Mouse (Mus musculus): ENCODE results near the gene Selenon. TPM values are rescaled to one million over a fixed set of nuclear protein-coding genes. Genes with fewer than 3 reads are reported as not detected.

Selenon gene
- polyA plus RNA-seq (2014; fragmentation: Nextera tagmentation; extraction: Ambion mirVana) = 41.5 and 43.6 TPM in 2 replicates

DNA sequence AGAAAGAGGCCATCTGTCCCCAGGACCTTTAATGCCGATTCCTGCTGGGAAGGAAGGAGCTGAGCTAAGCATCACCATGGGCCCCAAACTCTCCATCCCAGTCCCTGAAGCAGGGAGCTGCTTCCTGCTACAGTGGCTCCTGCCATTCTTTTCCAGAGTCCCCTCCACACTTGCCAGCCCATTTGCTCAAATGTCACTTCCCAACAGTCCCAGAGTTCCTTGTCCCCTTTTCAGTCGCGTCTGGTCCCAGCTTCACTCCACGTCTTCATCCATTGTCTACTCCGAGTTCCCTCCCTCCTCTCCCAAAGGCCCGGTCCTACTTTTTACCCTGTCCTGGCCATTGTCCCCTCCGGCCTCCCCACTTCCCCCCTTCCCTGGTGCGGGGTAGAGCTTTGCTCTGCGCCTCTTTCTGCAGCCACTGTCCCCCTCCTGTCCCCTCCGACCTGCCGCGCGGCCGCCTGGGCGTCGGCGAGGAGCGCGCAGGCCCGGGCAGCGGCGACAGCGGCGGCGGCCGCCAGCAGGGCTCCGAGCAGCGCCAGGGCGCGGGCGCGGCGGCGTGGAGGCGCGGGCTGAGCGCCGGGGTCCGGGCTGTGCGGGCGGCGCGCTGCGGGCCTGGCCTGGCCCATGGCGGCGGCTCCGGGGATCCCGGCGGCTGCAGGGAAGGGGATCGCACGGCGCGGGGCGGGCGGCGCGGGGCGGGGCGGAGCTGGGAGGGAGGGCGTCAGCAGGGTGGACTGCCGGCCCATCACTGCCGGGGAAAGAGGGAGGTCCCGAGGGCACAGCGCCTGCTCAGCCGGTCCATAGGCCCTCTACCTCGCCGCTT, at the start of gene Selenon:
Gene Selenon, minus strand, starts transcription at position 673 of the 823 bp plus-strand sequence.
- peak within 1 kb of the TSS; percentile 41 to 86 for H3K27ac ChIP-seq (replicated peaks in 1 of 2; ENCODE audit: control insufficient read depth in 1 of 2, insufficient read depth in 1 of 2, low read depth in 2 of 2, low read length in 2 of 2)
- peak within 1 kb of the TSS; percentile 82 for H3K4me2 ChIP-seq (ENCODE audit: low read length)
- peaks cover 23 to 27% of the 10 kb centered on the region in 2 experiments for H3K4me1 ChIP-seq (ENCODE audit: control insufficient read depth in 2 of 2, insufficient read depth in 2 of 2, low read length in 2 of 2)
- under 1% methylated on average over 64 of the region's 67 CpGs for WGBS
- peaks cover 28% of the 10 kb centered on the region for H3K36me3 ChIP-seq (ENCODE audit: control insufficient read depth, insufficient read depth, low read length)
- H3K9me3 ChIP-seq (ENCODE audit: control insufficient read depth, low read length) = peaks cover 7% of the 10 kb centered on the region
- H3K4me3 ChIP-seq (ENCODE audit: control insufficient read depth in 1 of 2, insufficient read depth in 1 of 2, low read depth in 1 of 2, low read length in 2 of 2) = peak within 1 kb of the TSS; percentile 50 to 68
- H3K27me3 ChIP-seq (ENCODE audit: control insufficient read depth, insufficient read depth, low read length) = no peaks in the 10 kb centered on the region
- peak within 1 kb of the TSS; percentile 95 for H3K9ac ChIP-seq (ENCODE audit: low read length)
- peak; percentile 84 for ATAC-seq (ENCODE audit: insufficient number of reproducible peaks, insufficient read depth, low FRiP score, low read depth)

DNA sequence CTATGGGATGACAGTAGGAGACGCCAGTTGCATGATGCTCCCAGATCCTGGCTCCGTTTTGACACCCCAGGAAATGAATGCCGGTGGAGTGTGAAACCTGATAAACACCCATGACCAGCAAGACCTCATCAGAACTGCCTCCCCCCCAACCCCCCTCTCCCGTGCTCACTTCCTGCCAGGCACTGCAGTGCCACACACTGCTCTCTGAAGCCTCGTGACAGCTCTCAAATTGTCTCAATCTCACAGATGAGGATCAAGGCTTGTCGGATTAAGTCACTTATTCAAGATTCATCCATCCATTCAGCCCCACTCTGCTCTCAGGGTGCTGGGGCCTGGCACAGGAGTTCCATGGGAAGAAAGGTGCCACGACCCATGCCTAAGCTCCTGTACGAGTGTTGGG, 49.4 kb upstream of the Selenon start:
- Histone ChIP-seq H3K4me1 (ENCODE audit: control insufficient read depth in 2 of 2, insufficient read depth in 2 of 2, low read length in 2 of 2) (peaks cover 39 to 57% of the 10 kb centered on the region in 2 experiments), H3K27ac (replicated peaks in 1 of 2; ENCODE audit: control insufficient read depth in 1 of 2, insufficient read depth in 1 of 2, low read depth in 2 of 2, low read length in 2 of 2) (peak overlapping the region in 1 of 2 experiments; percentile 38; a peak in 2 of 4 replicates), H3K9me3 (ENCODE audit: control insufficient read depth, low read length) (no peaks in the 10 kb centered on the region), H3K4me2 (ENCODE audit: low read length) (no peak overlapping the region), H3K9ac (ENCODE audit: low read length) (no peak overlapping the region), H3K27me3 (ENCODE audit: control insufficient read depth, insufficient read depth, low read length) (no peaks in the 10 kb centered on the region), H3K36me3 (ENCODE audit: control insufficient read depth, insufficient read depth, low read length) (no peaks in the 10 kb centered on the region), H3K4me3 (ENCODE audit: control insufficient read depth in 1 of 2, insufficient read depth in 1 of 2, low read depth in 1 of 2, low read length in 2 of 2) (no peak overlapping the region)
- 28% methylated on average over 8 of the region's 8 CpGs for WGBS
- no peak for ATAC-seq (ENCODE audit: insufficient number of reproducible peaks, insufficient read depth, low FRiP score, low read depth)

DNA sequence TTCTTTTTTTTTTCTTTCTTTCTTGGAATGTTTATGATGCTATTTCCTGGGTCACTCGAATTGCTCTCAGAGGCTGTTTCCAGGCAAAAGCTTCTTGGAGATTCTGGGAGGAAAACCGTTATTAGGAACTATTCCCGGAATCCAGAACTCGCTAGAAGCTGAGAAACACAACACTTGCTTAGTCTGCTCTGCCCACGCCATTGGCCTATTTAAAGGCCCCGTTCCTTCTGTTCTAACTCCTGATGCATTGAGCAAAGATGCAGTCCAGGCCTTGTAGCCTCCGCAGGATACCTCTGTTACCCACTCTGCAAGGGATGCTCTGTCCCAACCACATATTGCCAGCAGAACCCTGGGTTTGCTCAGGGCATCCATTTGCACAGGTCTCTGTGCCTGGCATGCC, 48.8 kb upstream of the Selenon start:
- H3K27me3 ChIP-seq (ENCODE audit: control insufficient read depth, insufficient read depth, low read length) = no peaks in the 10 kb centered on the region
- H3K27ac ChIP-seq (replicated peaks in 1 of 2; ENCODE audit: control insufficient read depth in 1 of 2, insufficient read depth in 1 of 2, low read depth in 2 of 2, low read length in 2 of 2) = peak overlapping the region in 1 of 2 experiments; percentile 47; a peak in 2 of 4 replicates
- peaks cover 33 to 52% of the 10 kb centered on the region in 2 experiments for H3K4me1 ChIP-seq (ENCODE audit: control insufficient read depth in 2 of 2, insufficient read depth in 2 of 2, low read length in 2 of 2)
- no peak for ATAC-seq (ENCODE audit: insufficient number of reproducible peaks, insufficient read depth, low FRiP score, low read depth)
- no peak overlapping the region for H3K4me3 ChIP-seq (ENCODE audit: control insufficient read depth in 1 of 2, insufficient read depth in 1 of 2, low read depth in 1 of 2, low read length in 2 of 2)
- 67% methylated on average over 7 of the region's 7 CpGs for WGBS
- H3K9me3 ChIP-seq (ENCODE audit: control insufficient read depth, low read length) = no peaks in the 10 kb centered on the region
- H3K4me2 ChIP-seq (ENCODE audit: low read length) = no peak overlapping the region
- H3K36me3 ChIP-seq (ENCODE audit: control insufficient read depth, insufficient read depth, low read length) = no peaks in the 10 kb centered on the region
- no peak overlapping the region for H3K9ac ChIP-seq (ENCODE audit: low read length)

DNA sequence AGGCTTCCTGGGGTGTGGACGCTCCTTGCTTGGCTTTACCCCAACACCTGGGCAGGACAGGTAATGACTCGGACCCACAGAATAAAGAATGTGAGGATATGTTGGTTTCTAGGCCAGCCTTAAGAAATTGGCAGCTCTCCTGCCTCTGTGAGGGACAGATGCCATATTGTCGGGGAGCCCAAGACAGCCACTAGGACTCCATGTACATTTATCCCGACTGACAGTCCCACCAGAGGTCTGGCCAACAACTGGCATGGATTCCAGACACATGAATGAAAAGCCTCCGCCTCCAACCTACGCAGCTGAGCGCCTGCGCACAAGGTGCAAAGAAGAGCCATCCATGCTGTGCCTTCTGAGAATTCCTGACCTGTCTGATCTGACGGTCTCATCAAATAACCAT, 48.1 kb upstream of the Selenon start:
- 90% methylated on average over 9 of the region's 9 CpGs for WGBS
- Histone ChIP-seq H3K4me1 (ENCODE audit: control insufficient read depth in 2 of 2, insufficient read depth in 2 of 2, low read length in 2 of 2) (peaks cover 30 to 45% of the 10 kb centered on the region in 2 experiments), H3K9ac (ENCODE audit: low read length) (no peak overlapping the region), H3K9me3 (ENCODE audit: control insufficient read depth, low read length) (no peaks in the 10 kb centered on the region), H3K27ac (replicated peaks in 1 of 2; ENCODE audit: control insufficient read depth in 1 of 2, insufficient read depth in 1 of 2, low read depth in 2 of 2, low read length in 2 of 2) (no peak overlapping the region), H3K4me2 (ENCODE audit: low read length) (no peak overlapping the region), H3K4me3 (ENCODE audit: control insufficient read depth in 1 of 2, insufficient read depth in 1 of 2, low read depth in 1 of 2, low read length in 2 of 2) (no peak overlapping the region), H3K36me3 (ENCODE audit: control insufficient read depth, insufficient read depth, low read length) (no peaks in the 10 kb centered on the region), H3K27me3 (ENCODE audit: control insufficient read depth, insufficient read depth, low read length) (no peaks in the 10 kb centered on the region)
- no peak for ATAC-seq (ENCODE audit: insufficient number of reproducible peaks, insufficient read depth, low FRiP score, low read depth)

DNA sequence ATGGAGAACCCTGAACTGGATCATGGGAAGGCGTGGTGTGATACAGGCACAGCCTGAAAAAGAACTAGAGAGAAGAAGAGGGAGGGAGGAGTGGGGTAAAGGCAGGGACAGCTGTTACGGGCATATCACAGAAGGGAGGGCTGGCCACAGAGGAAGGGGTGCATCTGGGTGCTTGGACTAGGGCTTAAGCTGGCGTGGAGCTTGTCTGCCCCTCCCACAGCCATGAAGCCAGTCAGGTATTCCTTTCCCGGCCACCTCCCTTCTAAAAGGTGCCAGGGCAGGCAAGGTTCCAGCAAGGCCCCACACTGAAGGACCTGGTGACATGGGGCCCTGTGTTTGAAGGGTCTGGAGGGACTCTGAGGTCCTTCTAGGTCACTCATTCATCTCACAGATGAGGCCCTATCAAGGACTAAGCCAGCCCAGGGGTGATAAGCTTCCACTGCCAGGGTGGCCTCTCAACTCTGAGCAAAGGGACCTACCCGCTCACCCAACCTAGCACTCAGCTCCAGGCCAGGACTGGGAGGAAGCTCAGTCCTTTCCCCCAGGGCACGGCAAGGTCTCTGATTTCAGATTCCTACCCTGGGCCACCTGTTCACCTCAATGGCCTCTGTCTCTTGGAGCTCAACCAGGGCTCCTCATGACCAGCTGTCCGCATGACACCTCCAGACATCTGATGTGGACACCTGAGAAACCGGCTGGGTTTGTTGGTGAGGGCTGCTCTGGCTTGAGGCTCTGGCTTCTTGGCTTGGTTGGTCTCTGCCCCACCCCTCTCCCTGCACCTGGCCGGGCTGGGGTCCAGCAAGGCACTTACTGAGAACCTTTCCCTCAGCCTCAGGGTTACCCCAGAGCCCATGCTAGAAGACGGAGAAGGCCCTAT, 45.1 kb upstream of the Selenon start:
- Histone ChIP-seq H3K4me2 (ENCODE audit: low read length) (no peak overlapping the region), H3K36me3 (ENCODE audit: control insufficient read depth, insufficient read depth, low read length) (no peaks in the 10 kb centered on the region), H3K27ac (replicated peaks in 1 of 2; ENCODE audit: control insufficient read depth in 1 of 2, insufficient read depth in 1 of 2, low read depth in 2 of 2, low read length in 2 of 2) (peak overlapping the region in 1 of 2 experiments; percentile 28; a peak in 1 of 4 replicates), H3K27me3 (ENCODE audit: control insufficient read depth, insufficient read depth, low read length) (no peaks in the 10 kb centered on the region), H3K9ac (ENCODE audit: low read length) (no peak overlapping the region), H3K4me1 (ENCODE audit: control insufficient read depth in 2 of 2, insufficient read depth in 2 of 2, low read length in 2 of 2) (peaks cover 22 to 31% of the 10 kb centered on the region in 2 experiments), H3K4me3 (ENCODE audit: control insufficient read depth in 1 of 2, insufficient read depth in 1 of 2, low read depth in 1 of 2, low read length in 2 of 2) (no peak overlapping the region), H3K9me3 (ENCODE audit: control insufficient read depth, low read length) (no peaks in the 10 kb centered on the region)
- ATAC-seq (ENCODE audit: insufficient number of reproducible peaks, insufficient read depth, low FRiP score, low read depth) = peak; percentile 27; the same call in 1 of the 2 replicates
- WGBS = 52% methylated on average over 10 of the region's 10 CpGs

DNA sequence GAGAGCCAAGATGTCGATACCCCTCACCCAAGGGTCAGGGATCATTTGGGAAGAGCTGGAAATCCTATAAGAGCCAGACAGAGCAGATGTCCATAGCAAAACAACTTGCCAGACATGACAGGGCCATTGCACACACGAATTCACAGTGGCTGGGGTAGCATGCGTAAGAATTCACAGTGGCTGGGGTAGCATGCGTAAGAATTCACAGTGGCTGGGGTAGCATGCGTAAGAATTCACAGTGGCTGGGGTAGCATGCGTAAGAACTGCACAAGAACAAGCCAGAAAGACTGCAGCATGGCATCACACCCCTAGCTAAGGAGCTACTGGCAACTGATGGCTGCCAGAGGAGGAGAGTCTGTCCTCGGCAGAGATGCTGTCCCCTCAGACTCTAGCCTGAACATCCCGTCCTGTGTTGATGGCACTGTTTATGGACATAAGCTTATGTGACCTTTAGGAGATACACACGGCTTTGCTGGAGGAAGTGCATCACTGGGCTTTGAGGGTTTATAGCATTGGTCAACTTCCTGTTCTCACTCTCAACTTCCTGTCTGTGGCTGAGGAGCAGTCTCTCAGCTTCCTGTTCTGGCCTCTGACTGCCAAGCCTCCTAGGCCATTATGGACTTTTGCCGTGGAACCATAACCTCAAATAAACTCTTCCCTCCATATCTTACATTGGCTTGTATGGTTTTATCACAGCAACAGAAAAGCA, 42.9 kb upstream of the Selenon start:
- Histone ChIP-seq H3K9me3 (ENCODE audit: control insufficient read depth, low read length) (no peaks in the 10 kb centered on the region), H3K9ac (ENCODE audit: low read length) (no peak overlapping the region), H3K36me3 (ENCODE audit: control insufficient read depth, insufficient read depth, low read length) (no peaks in the 10 kb centered on the region), H3K4me2 (ENCODE audit: low read length) (no peak overlapping the region), H3K4me3 (ENCODE audit: control insufficient read depth in 1 of 2, insufficient read depth in 1 of 2, low read depth in 1 of 2, low read length in 2 of 2) (no peak overlapping the region), H3K27me3 (ENCODE audit: control insufficient read depth, insufficient read depth, low read length) (no peaks in the 10 kb centered on the region), H3K27ac (replicated peaks in 1 of 2; ENCODE audit: control insufficient read depth in 1 of 2, insufficient read depth in 1 of 2, low read depth in 2 of 2, low read length in 2 of 2) (no peak overlapping the region), H3K4me1 (ENCODE audit: control insufficient read depth in 2 of 2, insufficient read depth in 2 of 2, low read length in 2 of 2) (peaks cover 15 to 28% of the 10 kb centered on the region in 2 experiments)
- 85% methylated on average over 10 of the region's 10 CpGs for WGBS
- ATAC-seq (ENCODE audit: insufficient number of reproducible peaks, insufficient read depth, low FRiP score, low read depth) = no peak

DNA sequence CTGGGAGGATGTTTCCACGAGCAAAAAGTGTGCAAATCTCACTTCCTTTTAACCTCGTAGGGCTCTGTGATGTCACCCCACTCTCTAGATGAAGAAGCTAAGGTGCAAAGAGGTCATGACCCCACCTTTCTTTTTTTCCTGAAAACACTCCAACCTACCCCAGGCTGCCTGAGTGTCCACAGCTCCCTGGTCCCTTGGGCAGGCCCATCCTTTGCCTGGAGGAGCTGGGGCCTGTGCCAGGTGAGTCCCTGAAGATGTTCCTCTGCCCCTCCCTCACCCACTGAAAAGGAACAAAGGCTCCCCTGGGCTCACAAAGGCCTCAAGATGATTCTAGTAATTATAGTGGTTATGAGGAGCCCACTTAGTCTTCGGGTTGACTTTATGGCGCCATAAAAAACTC, 40.5 kb upstream of the Selenon start:
- WGBS = 76% methylated on average over 4 of the region's 4 CpGs
- ATAC-seq (ENCODE audit: insufficient number of reproducible peaks, insufficient read depth, low FRiP score, low read depth) = no peak
- Histone ChIP-seq H3K27ac (replicated peaks in 1 of 2; ENCODE audit: control insufficient read depth in 1 of 2, insufficient read depth in 1 of 2, low read depth in 2 of 2, low read length in 2 of 2) (no peak overlapping the region), H3K9ac (ENCODE audit: low read length) (no peak overlapping the region; the same call in 1 of the 2 replicates), H3K4me2 (ENCODE audit: low read length) (no peak overlapping the region), H3K4me3 (ENCODE audit: control insufficient read depth in 1 of 2, insufficient read depth in 1 of 2, low read depth in 1 of 2, low read length in 2 of 2) (no peak overlapping the region), H3K4me1 (ENCODE audit: control insufficient read depth in 2 of 2, insufficient read depth in 2 of 2, low read length in 2 of 2) (peaks cover 19 to 31% of the 10 kb centered on the region in 2 experiments), H3K27me3 (ENCODE audit: control insufficient read depth, insufficient read depth, low read length) (no peaks in the 10 kb centered on the region), H3K9me3 (ENCODE audit: control insufficient read depth, low read length) (no peaks in the 10 kb centered on the region), H3K36me3 (ENCODE audit: control insufficient read depth, insufficient read depth, low read length) (no peaks in the 10 kb centered on the region)

Data from heart, embryonic 14.5 days (tissue).